Mouse (Mus musculus): ENCODE data around the gene Rftn2. TPM values are rescaled to one million over a fixed set of nuclear protein-coding genes. Genes with fewer than 3 reads are reported as not detected.
A peak's percentile ranks its signal among the peaks of the same experiment; 100 is the strongest.

Rftn2 gene
- polyA plus RNA-seq, 1 experiment, result not detected

GRCm38 (mm10) chr1:55160831-55161638 is 65.5 kb downstream of the Rftn2 start:
- Histone ChIP-seq H3K4me1 (0 out of 2 replicates have a peak, but pooled peaks cover 3% of the 10 kb centered on the region), H3K36me3 (replicated peaks; ENCODE audit: low read length) (peaks cover 43% of the 10 kb centered on the region), H3K4me3 (replicated peaks) (no peak overlapping the region), H3K9me3 (peaks cover 8% of the 10 kb centered on the region; the same call in 1 of the 2 replicates), H3K27me3 (replicated peaks) (no peaks in the 10 kb centered on the region)
- TF ChIP-seq FLI1 (IDR thresholded peaks at IDR 0.05; ENCODE audit: low read length) (no peak), GATA1 (IDR thresholded peaks at IDR 0.05; ENCODE audit: borderline replicate concordance, low read length) (no peak)

- H3K4me3 ChIP-seq (replicated peaks), result no peak overlapping the region
- TF ChIP-seq GATA1 (IDR thresholded peaks at IDR 0.05; ENCODE audit: borderline replicate concordance, low read length) (no peak), FLI1 (IDR thresholded peaks at IDR 0.05; ENCODE audit: low read length) (no peak)
- 0 out of 2 replicates have a peak, but pooled peaks cover 3% of the 10 kb centered on the region for H3K4me1 ChIP-seq
- peaks cover 8% of the 10 kb centered on the region; the same call in 1 of the 2 replicates for H3K9me3 ChIP-seq
- H3K36me3 ChIP-seq (replicated peaks; ENCODE audit: low read length), result peaks cover 51% of the 10 kb centered on the region
- H3K27me3 ChIP-seq (replicated peaks), result no peaks in the 10 kb centered on the region
Measured at GRCm38 (mm10) chr1:55160218-55160617, 66.4 kb downstream of the Rftn2 start.

- 0 out of 2 replicates have a peak, but pooled peaks cover under 1% of the 10 kb centered on the region for H3K4me1 ChIP-seq
- TF ChIP-seq GATA1 (IDR thresholded peaks at IDR 0.05; ENCODE audit: borderline replicate concordance, low read length) (no peak), FLI1 (IDR thresholded peaks at IDR 0.05; ENCODE audit: low read length) (no peak)
- H3K9me3 ChIP-seq, result peaks cover 8% of the 10 kb centered on the region; the same call in 1 of the 2 replicates
- peaks cover 64% of the 10 kb centered on the region for H3K36me3 ChIP-seq (replicated peaks; ENCODE audit: low read length)
- no peaks in the 10 kb centered on the region for H3K27me3 ChIP-seq (replicated peaks)
- no peak overlapping the region for H3K4me3 ChIP-seq (replicated peaks)
Measured at GRCm38 (mm10) chr1:55158821-55159220, 67.8 kb downstream of the Rftn2 start.

GRCm38 (mm10) chr1:55158211-55158610 is 68.4 kb downstream of the Rftn2 start:
- TF ChIP-seq GATA1 (IDR thresholded peaks at IDR 0.05; ENCODE audit: borderline replicate concordance, low read length), result no peak
- no peak for TF ChIP-seq FLI1 (IDR thresholded peaks at IDR 0.05; ENCODE audit: low read length)
- no peaks in the 10 kb centered on the region for H3K4me1 ChIP-seq
- peaks cover 8% of the 10 kb centered on the region; the same call in 1 of the 2 replicates for H3K9me3 ChIP-seq
- H3K27me3 ChIP-seq (replicated peaks), result no peaks in the 10 kb centered on the region
- H3K4me3 ChIP-seq (replicated peaks), result no peak overlapping the region
- H3K36me3 ChIP-seq (replicated peaks; ENCODE audit: low read length), result peaks cover 70% of the 10 kb centered on the region

- TF ChIP-seq FLI1 (IDR thresholded peaks at IDR 0.05; ENCODE audit: low read length) (no peak), GATA1 (IDR thresholded peaks at IDR 0.05; ENCODE audit: borderline replicate concordance, low read length) (no peak)
- peaks cover 78% of the 10 kb centered on the region for H3K36me3 ChIP-seq (replicated peaks; ENCODE audit: low read length)
Measured at GRCm38 (mm10) chr1:55157329-55157728, 69.3 kb downstream of the Rftn2 start.

GRCm38 (mm10) chr1:55145556-55145955 is 81.0 kb downstream of the Rftn2 start:
- Histone ChIP-seq H3K9me3 (no peaks in the 10 kb centered on the region), H3K4me1 (peaks cover 21% of the 10 kb centered on the region), H3K36me3 (replicated peaks; ENCODE audit: low read length) (peaks cover 78% of the 10 kb centered on the region), H3K27me3 (replicated peaks) (no peaks in the 10 kb centered on the region), H3K4me3 (replicated peaks) (no peak overlapping the region)
- TF ChIP-seq FLI1 (IDR thresholded peaks at IDR 0.05; ENCODE audit: low read length) (no peak), GATA1 (IDR thresholded peaks at IDR 0.05; ENCODE audit: borderline replicate concordance, low read length) (no peak)

More at GRCm38 (mm10) chr1:55157329-55157728, 69.3 kb downstream of the Rftn2 start:
- Histone ChIP-seq H3K4me3 (replicated peaks) (no peak overlapping the region), H3K9me3 (peaks cover 8% of the 10 kb centered on the region; the same call in 1 of the 2 replicates), H3K4me1 (no peaks in the 10 kb centered on the region), H3K27me3 (replicated peaks) (no peaks in the 10 kb centered on the region)

- H3K4me3 ChIP-seq (replicated peaks), result no peak overlapping the region
Measured at GRCm38 (mm10) chr1:55144338-55144737, 82.2 kb downstream of the Rftn2 start.

GRCm38 (mm10) chr1:55135846-55136245 is 90.7 kb downstream of the Rftn2 start:
- peaks cover 60% of the 10 kb centered on the region for H3K36me3 ChIP-seq (replicated peaks; ENCODE audit: low read length)
- H3K4me1 ChIP-seq, result peaks cover 37% of the 10 kb centered on the region
- no peaks in the 10 kb centered on the region for H3K27me3 ChIP-seq (replicated peaks)
- TF ChIP-seq GATA1 (IDR thresholded peaks at IDR 0.05; ENCODE audit: borderline replicate concordance, low read length) (no peak), FLI1 (IDR thresholded peaks at IDR 0.05; ENCODE audit: low read length) (no peak)
- H3K9me3 ChIP-seq, result no peaks in the 10 kb centered on the region
- no peak overlapping the region for H3K4me3 ChIP-seq (replicated peaks)

More at GRCm38 (mm10) chr1:55144338-55144737, 82.2 kb downstream of the Rftn2 start:
- no peaks in the 10 kb centered on the region for H3K27me3 ChIP-seq (replicated peaks)
- no peak for TF ChIP-seq FLI1 (IDR thresholded peaks at IDR 0.05; ENCODE audit: low read length)
- no peak for TF ChIP-seq GATA1 (IDR thresholded peaks at IDR 0.05; ENCODE audit: borderline replicate concordance, low read length)
- H3K9me3 ChIP-seq, result no peaks in the 10 kb centered on the region
- peaks cover 24% of the 10 kb centered on the region for H3K4me1 ChIP-seq
- peaks cover 78% of the 10 kb centered on the region for H3K36me3 ChIP-seq (replicated peaks; ENCODE audit: low read length)

- Histone ChIP-seq H3K4me1 (peaks cover 29% of the 10 kb centered on the region), H3K4me3 (replicated peaks) (no peak overlapping the region), H3K27me3 (replicated peaks) (no peaks in the 10 kb centered on the region), H3K36me3 (replicated peaks; ENCODE audit: low read length) (peaks cover 44% of the 10 kb centered on the region), H3K9me3 (no peaks in the 10 kb centered on the region)
- TF ChIP-seq FLI1 (IDR thresholded peaks at IDR 0.05; ENCODE audit: low read length), result no peak
- TF ChIP-seq GATA1 (IDR thresholded peaks at IDR 0.05; ENCODE audit: borderline replicate concordance, low read length), result no peak
Measured at GRCm38 (mm10) chr1:55134301-55134700, 92.3 kb downstream of the Rftn2 start.

- Histone ChIP-seq H3K9me3 (no peaks in the 10 kb centered on the region), H3K4me1 (peaks cover 29% of the 10 kb centered on the region), H3K4me3 (replicated peaks) (peak overlapping the region; percentile 85), H3K27me3 (replicated peaks) (no peaks in the 10 kb centered on the region), H3K36me3 (replicated peaks; ENCODE audit: low read length) (peaks cover 37% of the 10 kb centered on the region)
- TF ChIP-seq GATA1 (IDR thresholded peaks at IDR 0.05; ENCODE audit: borderline replicate concordance, low read length), result no peak
- no peak for TF ChIP-seq FLI1 (IDR thresholded peaks at IDR 0.05; ENCODE audit: low read length)
Measured at GRCm38 (mm10) chr1:55133173-55133572, 93.4 kb downstream of the Rftn2 start.
